Mouse (Mus musculus): ENCODE results near the gene Naa80. TPM values are rescaled to one million over a fixed set of nuclear protein-coding genes. Genes with fewer than 3 reads are reported as not detected.

Naa80 gene
- polyA plus RNA-seq, 1 experiment from 2014 or later: 14.5 TPM

DNA sequence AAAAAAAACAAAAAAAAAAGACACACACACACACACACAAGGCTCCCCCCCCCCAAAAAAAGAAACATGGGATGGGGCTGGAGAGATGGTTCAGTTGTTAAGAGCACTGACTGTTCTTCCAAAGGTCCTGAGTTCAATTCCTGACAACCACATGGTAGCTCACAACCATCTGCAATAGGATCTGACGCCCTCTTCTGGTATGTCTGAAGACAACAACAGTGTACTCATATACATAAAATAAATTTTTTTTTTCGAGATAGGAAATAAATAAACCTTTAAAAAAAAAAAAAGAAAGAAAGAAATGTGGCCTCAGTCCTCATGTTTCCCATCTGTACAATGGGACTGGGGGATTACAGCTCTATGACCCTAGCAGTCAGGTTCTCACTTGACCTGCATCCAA lies 38.8 kb downstream of the Naa80 start:
- H3K27me3 ChIP-seq: no peaks in the 10 kb centered on the region
- no peak overlapping the region for H3K27ac ChIP-seq
- peaks cover 23% of the 10 kb centered on the region for H3K4me1 ChIP-seq
- 82% methylated on average over 2 of the region's 2 CpGs for WGBS
- H3K36me3 ChIP-seq (ENCODE audit: poor library complexity, severe bottlenecking): peaks cover 78% of the 10 kb centered on the region
- no peak overlapping the region for H3K4me2 ChIP-seq
- ATAC-seq: no peak
- H3K9me3 ChIP-seq (replicated peaks): no peaks in the 10 kb centered on the region
- H3K4me3 ChIP-seq: no peak overlapping the region
- no peak overlapping the region for H3K9ac ChIP-seq

DNA sequence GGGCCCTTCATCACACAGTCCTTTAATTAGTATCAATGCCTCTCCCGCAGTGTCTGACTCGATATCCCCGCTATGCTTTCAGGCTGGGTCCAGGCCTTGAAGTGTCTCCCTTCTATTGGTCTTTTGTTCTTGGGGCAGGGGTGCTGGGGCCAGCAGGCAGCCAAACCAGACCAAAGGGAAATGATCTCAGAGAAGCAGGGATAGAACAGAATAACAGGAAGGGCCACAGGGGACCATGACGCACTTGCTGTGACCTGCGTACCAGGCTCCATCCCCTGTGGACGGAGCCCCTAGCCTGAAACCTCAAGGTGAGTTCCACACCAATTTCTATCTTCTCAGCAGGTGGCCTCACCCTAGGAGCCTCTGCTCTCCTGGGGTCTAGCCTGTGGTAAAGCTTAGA lies 39.4 kb downstream of the Naa80 start:
- WGBS: 88% methylated on average over 6 of the region's 6 CpGs
- Histone ChIP-seq H3K9ac (no peak overlapping the region), H3K36me3 (ENCODE audit: poor library complexity, severe bottlenecking) (peaks cover 84% of the 10 kb centered on the region), H3K27ac (peak overlapping the region; percentile 60; the same call in 1 of the 2 replicates), H3K4me3 (no peak overlapping the region), H3K4me1 (peaks cover 20% of the 10 kb centered on the region), H3K27me3 (no peaks in the 10 kb centered on the region), H3K9me3 (replicated peaks) (no peaks in the 10 kb centered on the region), H3K4me2 (no peak overlapping the region)
- no peak for ATAC-seq

DNA sequence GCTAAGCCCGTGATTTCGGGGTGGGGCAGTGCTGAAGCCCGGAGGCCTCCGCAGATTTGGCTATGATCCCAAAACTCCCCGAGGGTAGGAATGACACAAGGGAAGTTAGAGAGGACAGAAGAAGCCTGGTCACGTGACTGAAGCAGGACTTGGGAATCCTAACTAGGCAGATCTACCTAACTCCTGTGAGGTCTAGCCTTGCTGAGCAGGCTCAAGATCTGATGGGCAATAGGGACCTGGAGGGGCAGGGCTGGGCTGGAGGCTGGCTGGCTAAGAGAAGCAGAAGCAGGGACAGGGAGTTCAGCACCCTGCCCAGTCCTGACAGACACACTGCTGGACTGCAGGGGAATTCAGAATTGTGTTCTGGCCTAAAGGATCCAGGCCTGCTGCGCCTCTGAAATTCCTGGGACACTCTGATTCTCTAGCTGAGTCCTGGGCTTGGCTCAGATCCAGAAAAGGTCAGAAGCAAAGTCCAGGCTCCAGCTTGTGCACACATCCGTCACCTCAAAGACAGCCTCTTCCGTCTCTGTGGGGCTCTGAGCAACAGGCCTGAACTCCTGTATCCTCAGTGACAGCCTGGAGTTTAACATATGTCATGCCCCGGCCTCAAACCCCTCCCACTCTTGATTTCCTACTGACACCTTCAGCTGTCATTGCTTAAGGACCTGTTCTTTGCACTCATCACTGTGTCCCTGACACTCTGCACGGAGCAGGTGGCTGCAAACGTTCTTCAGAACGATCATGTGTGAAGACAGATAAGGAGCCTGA lies 40.3 kb downstream of the Naa80 start:
- 59% methylated on average over 13 of the region's 13 CpGs for WGBS
- Histone ChIP-seq H3K4me1 (peaks cover 21% of the 10 kb centered on the region), H3K4me3 (no peak overlapping the region), H3K9ac (peak overlapping the region; percentile 1; the same call in 1 of the 2 replicates), H3K27me3 (no peaks in the 10 kb centered on the region), H3K27ac (peak overlapping the region; percentile 60), H3K36me3 (ENCODE audit: poor library complexity, severe bottlenecking) (peaks cover 86% of the 10 kb centered on the region), H3K4me2 (no peak overlapping the region), H3K9me3 (replicated peaks) (no peaks in the 10 kb centered on the region)
- 0 out of 2 replicates have a peak, but pooled peaks have one; percentile 11 for ATAC-seq

DNA sequence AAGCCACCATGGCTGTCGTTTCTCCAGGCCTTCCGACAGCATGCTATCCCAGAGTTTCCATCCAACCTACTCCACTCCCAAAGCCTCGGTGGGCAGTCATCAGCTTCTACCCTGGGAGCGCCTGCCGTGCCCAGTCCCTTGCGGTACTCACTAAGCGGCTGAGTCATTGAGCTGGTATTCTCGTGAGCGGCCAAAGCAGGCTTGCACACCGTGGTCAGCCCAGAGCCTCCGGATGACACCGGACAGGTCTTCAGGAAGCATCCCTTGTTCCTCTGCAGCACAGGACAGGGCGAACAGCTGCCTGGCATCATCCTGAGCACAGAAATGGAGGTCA lies 40.8 kb downstream of the Naa80 start:
- Histone ChIP-seq H3K9ac (no peak overlapping the region), H3K36me3 (ENCODE audit: poor library complexity, severe bottlenecking) (peaks cover 86% of the 10 kb centered on the region), H3K27me3 (no peaks in the 10 kb centered on the region), H3K4me3 (no peak overlapping the region), H3K4me1 (peaks cover 24% of the 10 kb centered on the region), H3K9me3 (replicated peaks) (no peaks in the 10 kb centered on the region), H3K27ac (peak overlapping the region; percentile 28; the same call in 1 of the 2 replicates), H3K4me2 (no peak overlapping the region)
- no peak for ATAC-seq
- 87% methylated on average over 13 of the region's 13 CpGs for WGBS

DNA sequence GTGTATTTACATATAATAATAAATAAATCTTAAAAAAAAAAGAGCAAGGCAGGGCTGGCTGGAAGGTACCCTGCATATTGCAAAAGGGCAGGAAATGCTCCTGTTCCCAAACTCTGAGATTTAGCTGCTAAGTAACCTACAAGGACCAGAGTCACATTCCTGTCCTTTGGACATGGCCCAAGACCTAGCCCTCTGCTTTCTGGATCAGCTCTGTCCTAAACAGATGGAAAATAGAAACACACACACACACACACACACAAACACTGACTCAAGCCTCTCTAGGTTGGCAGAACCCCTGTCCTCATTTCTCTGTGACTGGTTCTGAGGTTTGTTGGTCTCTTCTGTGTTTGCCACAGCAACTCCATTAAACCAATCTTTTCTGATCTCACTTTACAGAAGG lies 42.3 kb downstream of the Naa80 start:
- H3K27ac ChIP-seq: no peak overlapping the region
- no peak overlapping the region for H3K4me2 ChIP-seq
- peaks cover 84% of the 10 kb centered on the region for H3K36me3 ChIP-seq (ENCODE audit: poor library complexity, severe bottlenecking)
- H3K27me3 ChIP-seq: no peaks in the 10 kb centered on the region
- no peak overlapping the region for H3K4me3 ChIP-seq
- ATAC-seq: no peak
- peaks cover 39% of the 10 kb centered on the region for H3K4me1 ChIP-seq
- no peak overlapping the region for H3K9ac ChIP-seq
- no peaks in the 10 kb centered on the region for H3K9me3 ChIP-seq (replicated peaks)

DNA sequence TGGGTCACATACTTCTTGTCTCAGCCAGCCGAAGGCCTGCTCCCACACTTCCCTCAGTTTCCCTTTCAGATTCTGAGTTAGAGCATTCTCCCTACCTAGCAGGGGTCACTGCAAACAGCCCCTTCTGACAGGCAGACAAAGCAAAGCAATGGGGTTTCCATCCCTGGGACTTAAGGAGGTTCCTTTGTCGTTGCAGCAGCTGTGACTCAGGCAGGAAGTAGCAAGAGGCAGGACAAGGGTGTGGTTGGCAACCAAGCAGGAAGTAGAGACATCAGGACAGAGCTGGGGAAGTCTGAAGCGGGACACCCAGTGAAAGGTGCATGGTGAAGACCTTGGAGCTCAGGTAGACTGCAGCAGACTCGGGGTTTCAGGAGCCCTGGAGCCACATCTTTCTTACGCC lies 45.9 kb downstream of the Naa80 start:
- ATAC-seq: no peak
- Histone ChIP-seq H3K9me3 (replicated peaks) (no peaks in the 10 kb centered on the region), H3K4me1 (peaks cover 60% of the 10 kb centered on the region), H3K4me3 (no peak overlapping the region), H3K27me3 (no peaks in the 10 kb centered on the region), H3K36me3 (ENCODE audit: poor library complexity, severe bottlenecking) (peaks cover 50% of the 10 kb centered on the region), H3K9ac (peak overlapping the region; percentile 34; the same call in 1 of the 2 replicates), H3K4me2 (no peak overlapping the region), H3K27ac (peak overlapping the region; percentile 11; the same call in 1 of the 2 replicates)
- WGBS: 71% methylated on average over 5 of the region's 5 CpGs

DNA sequence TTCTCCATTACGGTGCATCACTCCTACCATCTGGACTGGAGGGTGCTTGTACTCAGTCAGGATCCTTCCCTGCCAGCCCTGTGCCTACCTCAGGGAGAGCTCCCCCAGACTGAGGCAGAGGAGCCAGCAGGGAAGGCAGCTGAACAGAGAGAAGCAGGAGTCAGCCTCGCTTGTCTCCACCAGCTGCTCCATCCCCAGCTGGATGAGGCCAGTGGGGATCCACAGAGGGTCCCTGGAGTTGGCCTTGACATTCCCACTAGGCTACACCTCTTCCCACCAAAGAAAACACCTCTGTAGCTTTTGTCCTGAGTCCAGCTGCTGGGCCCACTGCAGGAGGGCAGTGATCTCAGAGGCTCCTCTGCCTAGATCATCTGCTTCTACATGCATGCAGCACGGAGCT lies 46.3 kb downstream of the Naa80 start:
- H3K4me1 ChIP-seq: peaks cover 60% of the 10 kb centered on the region
- no peaks in the 10 kb centered on the region for H3K9me3 ChIP-seq (replicated peaks)
- H3K36me3 ChIP-seq (ENCODE audit: poor library complexity, severe bottlenecking): peaks cover 46% of the 10 kb centered on the region
- peak overlapping the region; percentile 34; the same call in 1 of the 2 replicates for H3K9ac ChIP-seq
- H3K27me3 ChIP-seq: no peaks in the 10 kb centered on the region
- H3K4me2 ChIP-seq: no peak overlapping the region
- 84% methylated on average over 3 of the region's 3 CpGs for WGBS
- H3K4me3 ChIP-seq: no peak overlapping the region
- ATAC-seq: no peak
- peak overlapping the region; percentile 99 for H3K27ac ChIP-seq

DNA sequence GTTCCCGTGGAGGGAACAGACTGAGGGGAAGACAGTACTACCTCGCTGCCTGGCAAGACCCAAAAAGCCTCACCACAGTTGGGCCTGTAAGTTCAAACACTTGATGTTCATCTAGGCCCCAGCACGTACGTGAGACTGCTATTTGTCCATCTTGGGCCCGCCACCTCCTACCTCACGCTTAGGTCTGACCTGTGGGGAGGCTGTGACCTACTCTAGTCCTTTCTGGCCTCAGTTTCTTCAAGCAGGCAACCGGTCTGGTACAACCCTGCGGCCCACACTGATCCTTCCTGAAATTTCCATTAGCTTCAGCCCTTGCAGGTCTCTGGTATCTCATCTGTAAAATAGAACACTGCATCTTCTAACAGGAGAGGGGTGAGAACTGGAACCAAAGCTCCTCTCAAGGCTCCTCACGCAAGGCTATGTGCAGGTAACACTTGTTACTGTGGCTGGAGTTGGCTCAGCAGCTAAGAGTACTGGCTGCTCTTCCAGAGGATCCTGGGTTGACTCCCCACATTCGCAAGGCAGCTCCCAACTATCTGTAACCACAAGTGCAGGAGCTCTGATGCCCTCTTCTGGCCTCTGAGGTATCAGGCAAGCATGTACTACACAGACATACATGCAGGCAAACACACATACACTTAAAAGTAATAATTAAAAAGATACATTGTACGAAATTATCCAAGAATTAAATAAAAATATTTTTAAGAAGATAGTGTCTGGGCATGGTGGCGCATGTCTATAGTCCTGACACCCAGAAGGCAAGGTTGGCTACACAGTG lies 46.9 kb downstream of the Naa80 start:
- no peak overlapping the region for H3K4me3 ChIP-seq
- 88% methylated on average over 12 of the region's 12 CpGs for WGBS
- peaks cover 40% of the 10 kb centered on the region for H3K36me3 ChIP-seq (ENCODE audit: poor library complexity, severe bottlenecking)
- peak overlapping the region; percentile 99 for H3K27ac ChIP-seq
- no peaks in the 10 kb centered on the region for H3K27me3 ChIP-seq
- H3K4me1 ChIP-seq: peaks cover 66% of the 10 kb centered on the region
- no peak for ATAC-seq
- no peaks in the 10 kb centered on the region for H3K9me3 ChIP-seq (replicated peaks)
- H3K4me2 ChIP-seq: no peak overlapping the region; the same call in 1 of the 2 replicates
- H3K9ac ChIP-seq: peak overlapping the region; percentile 34; the same call in 1 of the 2 replicates

DNA sequence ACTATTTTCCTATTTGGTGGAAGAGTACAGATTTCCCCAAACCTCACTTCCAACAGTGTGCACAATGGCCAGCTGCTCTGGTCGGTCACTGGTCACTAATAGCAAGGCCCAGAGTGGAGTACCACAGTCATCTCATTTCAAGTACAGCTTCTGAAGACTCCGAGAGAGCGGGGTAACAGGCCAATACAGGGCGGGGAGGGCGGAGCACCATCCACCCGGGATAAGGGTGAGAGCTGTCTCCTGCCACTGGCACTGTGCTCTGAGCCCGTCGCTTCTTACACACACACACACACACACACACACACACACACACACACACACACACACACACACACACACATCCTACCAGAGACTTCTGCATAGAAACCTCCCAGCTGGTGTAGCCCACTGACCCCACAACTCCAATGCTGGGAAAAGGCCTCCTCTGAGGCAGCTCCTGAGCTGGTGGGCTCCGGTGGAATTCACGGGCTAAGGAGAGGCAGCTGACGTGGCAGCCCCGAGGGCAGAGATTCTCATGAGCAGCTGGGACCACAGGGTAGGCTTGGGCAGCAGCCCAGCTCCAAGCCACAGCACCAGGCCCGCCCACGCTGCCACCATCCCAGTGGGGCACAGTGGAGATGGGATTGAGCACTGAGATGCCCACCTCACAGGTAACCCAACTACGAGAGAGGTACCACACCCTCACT lies 47.6 kb downstream of the Naa80 start:
- Histone ChIP-seq H3K27ac (peak overlapping the region; percentile 99), H3K27me3 (no peaks in the 10 kb centered on the region), H3K36me3 (ENCODE audit: poor library complexity, severe bottlenecking) (peaks cover 38% of the 10 kb centered on the region), H3K4me3 (peak overlapping the region; percentile 23), H3K4me1 (peaks cover 74% of the 10 kb centered on the region), H3K4me2 (peak overlapping the region; percentile 99), H3K9me3 (replicated peaks) (no peaks in the 10 kb centered on the region), H3K9ac (peak overlapping the region; percentile 67)
- WGBS: 21% methylated on average over 13 of the region's 15 CpGs
- peak; percentile 66 for ATAC-seq

DNA sequence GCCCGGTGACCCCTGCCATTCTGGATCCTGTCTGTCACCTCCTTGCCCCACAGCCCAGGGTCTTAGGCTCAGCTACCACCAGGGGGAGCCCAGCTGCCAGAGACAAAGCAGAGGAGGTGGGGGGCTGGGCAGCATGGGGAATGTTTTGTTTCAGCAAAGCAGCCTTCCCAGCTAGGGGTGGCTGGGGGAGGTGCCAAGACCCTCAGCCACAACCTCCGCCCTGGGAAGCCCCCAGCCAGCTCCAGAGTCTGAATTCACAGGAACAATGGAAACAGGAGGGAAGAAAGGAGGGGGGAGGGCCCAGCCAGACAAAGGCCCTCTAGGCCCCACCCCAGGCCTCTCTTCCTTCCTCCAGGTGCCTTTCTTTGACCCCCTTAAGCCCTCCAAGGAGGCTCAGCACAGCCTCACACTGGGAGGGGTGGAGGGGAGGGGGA lies 48.2 kb downstream of the Naa80 start:
- peaks cover 79% of the 10 kb centered on the region for H3K4me1 ChIP-seq
- H3K27me3 ChIP-seq: no peaks in the 10 kb centered on the region
- peak overlapping the region; percentile 67 for H3K9ac ChIP-seq
- H3K27ac ChIP-seq: peak overlapping the region; percentile 99
- H3K9me3 ChIP-seq (replicated peaks): no peaks in the 10 kb centered on the region
- peak overlapping the region; percentile 99 for H3K4me2 ChIP-seq
- peaks cover 37% of the 10 kb centered on the region for H3K36me3 ChIP-seq (ENCODE audit: poor library complexity, severe bottlenecking)
- WGBS: 0% methylated on average over 1 of the region's 2 CpGs
- peak overlapping the region; percentile 23 for H3K4me3 ChIP-seq
- peak; percentile 75 for ATAC-seq

DNA sequence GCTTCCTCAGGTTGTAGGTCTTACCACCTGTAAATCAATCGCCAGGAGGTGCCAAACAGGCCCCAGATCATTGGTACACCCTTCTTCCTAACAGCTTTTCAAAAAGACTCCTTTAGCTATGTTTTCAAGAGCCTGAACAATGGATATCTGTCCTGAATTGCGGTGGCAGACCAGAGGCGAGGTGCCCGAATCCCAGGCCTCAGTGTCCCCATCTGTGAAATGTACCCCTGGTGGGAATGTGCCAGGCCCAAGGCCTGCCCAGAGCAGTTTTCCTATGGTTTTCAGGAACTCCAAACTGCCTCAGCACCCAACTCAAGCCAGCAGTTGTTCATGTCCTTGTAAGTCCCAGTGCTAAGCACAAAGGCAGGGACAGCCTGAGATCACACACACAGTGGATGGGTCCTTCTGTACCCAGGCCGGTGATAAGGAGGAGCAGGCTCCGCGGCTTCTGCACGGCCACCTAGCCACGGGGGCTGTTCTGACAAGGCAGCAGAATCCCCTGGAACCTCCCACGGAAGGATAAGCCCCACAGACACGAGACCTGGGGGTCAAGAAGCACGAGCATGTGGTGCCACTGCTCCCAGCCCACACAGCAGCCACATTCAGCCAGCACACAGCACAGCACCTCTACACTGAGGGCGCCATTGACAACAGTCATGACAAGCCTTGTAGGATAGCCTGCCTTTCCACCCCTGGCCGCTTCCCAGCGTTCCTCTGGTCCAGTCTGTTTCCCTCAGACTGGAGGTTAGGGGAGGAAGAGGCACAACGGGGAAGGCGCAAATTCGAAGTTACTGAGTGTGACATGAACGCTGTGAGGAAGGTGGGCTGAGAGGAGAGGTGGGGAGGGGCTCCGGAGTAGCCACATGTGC lies 48.9 kb downstream of the Naa80 start:
- H3K9me3 ChIP-seq (replicated peaks): no peaks in the 10 kb centered on the region
- H3K36me3 ChIP-seq (ENCODE audit: poor library complexity, severe bottlenecking): peaks cover 30% of the 10 kb centered on the region
- peak overlapping the region; percentile 67 for H3K9ac ChIP-seq
- WGBS: 11% methylated on average over 20 of the region's 20 CpGs
- H3K27ac ChIP-seq: peak overlapping the region; percentile 99
- H3K4me3 ChIP-seq: peak overlapping the region; percentile 23; the same call in 1 of the 2 replicates
- H3K4me2 ChIP-seq: peak overlapping the region; percentile 99
- ATAC-seq: no peak
- no peaks in the 10 kb centered on the region for H3K27me3 ChIP-seq
- H3K4me1 ChIP-seq: peaks cover 87% of the 10 kb centered on the region
